Mouse (Mus musculus) heart, postnatal 0 days (tissue): ENCODE results near the gene Ppp1r7.

Experiments
- CTCF ChIP-seq: IDR thresholded peaks from 2 replicates; pipeline ENCODE4 v1.5.1; 2016; ENCODE audit warnings: antibody characterized with exemption, control low read depth, low read depth
- EP300 ChIP-seq: IDR thresholded peaks from 2 replicates; pipeline ENCODE4 v1.6.1; 2016; ENCODE audit warnings: antibody characterized with exemption, low read depth

DNA sequence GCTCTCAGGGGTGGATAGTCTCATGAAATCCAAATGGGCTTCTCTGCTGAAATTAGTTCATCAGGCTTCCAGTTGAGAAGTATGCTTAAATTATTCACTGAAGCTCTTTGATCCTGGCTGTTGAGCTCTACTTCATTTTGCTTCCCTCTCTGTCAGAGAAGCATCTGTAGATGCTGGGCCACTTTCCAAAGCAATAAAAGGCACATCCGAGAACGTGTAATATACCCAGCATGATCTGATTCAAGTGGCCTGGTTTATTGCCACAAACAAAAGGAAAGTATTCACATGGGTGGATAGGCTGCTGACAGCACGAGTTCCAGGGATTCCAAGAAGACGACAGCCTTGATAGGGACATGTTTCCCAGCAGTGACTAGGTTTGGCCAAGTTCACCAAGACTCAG, 7.0 kb downstream of the Ppp1r7 start:
- TF ChIP-seq CTCF (no peak), EP300 (no peak)
